Mouse (Mus musculus): ENCODE results near the gene Cdh22. TPM values are rescaled to one million over a fixed set of nuclear protein-coding genes. Genes with fewer than 3 reads are reported as not detected.

Gene Cdh22
- polyA plus RNA-seq, 1 experiment from 2014 or later, result 6.4 TPM

GRCm38 (mm10) chr2:165158317-165158716, 76.3 kb downstream of the Cdh22 start:
- H3K9ac ChIP-seq (ENCODE audit: low read length), result no peak overlapping the region
- H3K27me3 ChIP-seq (ENCODE audit: control insufficient read depth, insufficient read depth, low read length), result no peaks in the 10 kb centered on the region
- H3K36me3 ChIP-seq (ENCODE audit: control insufficient read depth, insufficient read depth, low read length), result no peaks in the 10 kb centered on the region
- no peak overlapping the region for H3K4me3 ChIP-seq (ENCODE audit: low read depth, low read length)
- WGBS, result 65% methylated on average over 4 of the region's 4 CpGs
- peaks cover 5% of the 10 kb centered on the region; the same call in 1 of the 2 replicates for H3K4me1 ChIP-seq (ENCODE audit: control insufficient read depth, insufficient read depth, low read length)
- no peak for DNase-seq (ENCODE audit: low spot score, missing footprints)
- H3K9me3 ChIP-seq (ENCODE audit: control insufficient read depth, low read length), result no peaks in the 10 kb centered on the region
- H3K4me2 ChIP-seq, result no peak overlapping the region
- ATAC-seq (ENCODE audit: low FRiP score), result no peak
- no peak overlapping the region for H3K27ac ChIP-seq (ENCODE audit: low read depth, low read length)

GRCm38 (mm10) chr2:165157900-165158299, 76.8 kb downstream of the Cdh22 start:
- H3K27me3 ChIP-seq (ENCODE audit: control insufficient read depth, insufficient read depth, low read length), result no peaks in the 10 kb centered on the region
- WGBS, result 65% methylated on average over 11 of the region's 11 CpGs
- H3K4me3 ChIP-seq (ENCODE audit: low read depth, low read length), result no peak overlapping the region
- peaks cover 5% of the 10 kb centered on the region; the same call in 1 of the 2 replicates for H3K4me1 ChIP-seq (ENCODE audit: control insufficient read depth, insufficient read depth, low read length)
- no peaks in the 10 kb centered on the region for H3K9me3 ChIP-seq (ENCODE audit: control insufficient read depth, low read length)
- no peak overlapping the region for H3K4me2 ChIP-seq
- DNase-seq (ENCODE audit: low spot score, missing footprints), result no peak
- H3K27ac ChIP-seq (ENCODE audit: low read depth, low read length), result no peak overlapping the region
- ATAC-seq (ENCODE audit: low FRiP score), result no peak
- H3K9ac ChIP-seq (ENCODE audit: low read length), result no peak overlapping the region
- H3K36me3 ChIP-seq (ENCODE audit: control insufficient read depth, insufficient read depth, low read length), result no peaks in the 10 kb centered on the region

- Histone ChIP-seq H3K4me3 (ENCODE audit: low read depth, low read length) (no peak overlapping the region), H3K4me2 (no peak overlapping the region), H3K9me3 (ENCODE audit: control insufficient read depth, low read length) (no peaks in the 10 kb centered on the region), H3K27ac (ENCODE audit: low read depth, low read length) (no peak overlapping the region), H3K4me1 (ENCODE audit: control insufficient read depth, insufficient read depth, low read length) (peaks cover 2% of the 10 kb centered on the region; the same call in 1 of the 2 replicates), H3K9ac (ENCODE audit: low read length) (no peak overlapping the region), H3K27me3 (ENCODE audit: control insufficient read depth, insufficient read depth, low read length) (no peaks in the 10 kb centered on the region), H3K36me3 (ENCODE audit: control insufficient read depth, insufficient read depth, low read length) (no peaks in the 10 kb centered on the region)
- DNase-seq (ENCODE audit: low spot score, missing footprints) (no peak), ATAC-seq (ENCODE audit: low FRiP score) (no peak)
- 59% methylated on average over 12 of the region's 12 CpGs for WGBS
Observed at GRCm38 (mm10) chr2:165153006-165153405, 81.6 kb downstream of the Cdh22 start.

GRCm38 (mm10) chr2:165149741-165150140, 84.9 kb downstream of the Cdh22 start:
- no peak overlapping the region for H3K4me2 ChIP-seq
- no peak for ATAC-seq (ENCODE audit: low FRiP score)
- H3K27me3 ChIP-seq (ENCODE audit: control insufficient read depth, insufficient read depth, low read length), result no peaks in the 10 kb centered on the region
- no peaks in the 10 kb centered on the region for H3K36me3 ChIP-seq (ENCODE audit: control insufficient read depth, insufficient read depth, low read length)
- H3K9ac ChIP-seq (ENCODE audit: low read length), result no peak overlapping the region
- DNase-seq (ENCODE audit: low spot score, missing footprints), result no peak
- WGBS, result 81% methylated on average over 3 of the region's 3 CpGs
- H3K27ac ChIP-seq (ENCODE audit: low read depth, low read length), result no peak overlapping the region
- no peak overlapping the region for H3K4me3 ChIP-seq (ENCODE audit: low read depth, low read length)
- H3K4me1 ChIP-seq (ENCODE audit: control insufficient read depth, insufficient read depth, low read length), result no peaks in the 10 kb centered on the region
- no peaks in the 10 kb centered on the region for H3K9me3 ChIP-seq (ENCODE audit: control insufficient read depth, low read length)

- no peaks in the 10 kb centered on the region for H3K9me3 ChIP-seq (ENCODE audit: control insufficient read depth, low read length)
- H3K27me3 ChIP-seq (ENCODE audit: control insufficient read depth, insufficient read depth, low read length), result peaks cover 5% of the 10 kb centered on the region
Observed at GRCm38 (mm10) chr2:165145821-165146220, 88.8 kb downstream of the Cdh22 start.

GRCm38 (mm10) chr2:165143487-165143886, 91.2 kb downstream of the Cdh22 start:
- H3K27ac ChIP-seq (ENCODE audit: low read depth, low read length), result no peak overlapping the region
- peaks cover 24% of the 10 kb centered on the region for H3K4me1 ChIP-seq (ENCODE audit: control insufficient read depth, insufficient read depth, low read length)
- peaks cover 7% of the 10 kb centered on the region for H3K27me3 ChIP-seq (ENCODE audit: control insufficient read depth, insufficient read depth, low read length)
- ATAC-seq (ENCODE audit: low FRiP score) (no peak), DNase-seq (ENCODE audit: low spot score, missing footprints) (no peak)
- H3K9me3 ChIP-seq (ENCODE audit: control insufficient read depth, low read length), result no peaks in the 10 kb centered on the region
- H3K4me2 ChIP-seq, result no peak overlapping the region
- no peak overlapping the region; the same call in 1 of the 2 replicates for H3K9ac ChIP-seq (ENCODE audit: low read length)
- WGBS, result 83% methylated on average over 14 of the region's 14 CpGs
- no peaks in the 10 kb centered on the region for H3K36me3 ChIP-seq (ENCODE audit: control insufficient read depth, insufficient read depth, low read length)
- H3K4me3 ChIP-seq (ENCODE audit: low read depth, low read length), result no peak overlapping the region

More at GRCm38 (mm10) chr2:165145821-165146220, 88.8 kb downstream of the Cdh22 start:
- no peak overlapping the region for H3K4me3 ChIP-seq (ENCODE audit: low read depth, low read length)
- WGBS, result 69% methylated on average over 13 of the region's 13 CpGs
- ATAC-seq (ENCODE audit: low FRiP score), result no peak; the same call in 1 of the 2 replicates
- H3K9ac ChIP-seq (ENCODE audit: low read length), result no peak overlapping the region
- H3K27ac ChIP-seq (ENCODE audit: low read depth, low read length), result no peak overlapping the region
- no peak overlapping the region for H3K4me2 ChIP-seq
- no peaks in the 10 kb centered on the region for H3K36me3 ChIP-seq (ENCODE audit: control insufficient read depth, insufficient read depth, low read length)
- DNase-seq (ENCODE audit: low spot score, missing footprints), result no peak
- H3K4me1 ChIP-seq (ENCODE audit: control insufficient read depth, insufficient read depth, low read length), result peaks cover 10% of the 10 kb centered on the region

GRCm38 (mm10) chr2:165136049-165136448, 98.6 kb downstream of the Cdh22 start:
- Histone ChIP-seq H3K27me3 (ENCODE audit: control insufficient read depth, insufficient read depth, low read length) (peaks cover 4% of the 10 kb centered on the region; the same call in 1 of the 2 replicates), H3K4me3 (ENCODE audit: low read depth, low read length) (no peak overlapping the region), H3K9me3 (ENCODE audit: control insufficient read depth, low read length) (no peaks in the 10 kb centered on the region), H3K4me2 (peak overlapping the region; percentile 17; the same call in 1 of the 2 replicates), H3K4me1 (ENCODE audit: control insufficient read depth, insufficient read depth, low read length) (peaks cover 75% of the 10 kb centered on the region), H3K36me3 (ENCODE audit: control insufficient read depth, insufficient read depth, low read length) (no peaks in the 10 kb centered on the region), H3K9ac (ENCODE audit: low read length) (peak overlapping the region; percentile 52), H3K27ac (ENCODE audit: low read depth, low read length) (peak overlapping the region; percentile 92)
- 1% methylated on average over 16 of the region's 16 CpGs for WGBS
- DNase-seq (ENCODE audit: low spot score, missing footprints) (peak; percentile 98), ATAC-seq (ENCODE audit: low FRiP score) (peak; percentile 81)

- Histone ChIP-seq H3K36me3 (ENCODE audit: control insufficient read depth, insufficient read depth, low read length) (no peaks in the 10 kb centered on the region), H3K4me3 (ENCODE audit: low read depth, low read length) (no peak overlapping the region), H3K9ac (ENCODE audit: low read length) (peak overlapping the region; percentile 50), H3K27ac (ENCODE audit: low read depth, low read length) (peak overlapping the region; percentile 82), H3K4me2 (peak overlapping the region; percentile 29; the same call in 1 of the 2 replicates), H3K9me3 (ENCODE audit: control insufficient read depth, low read length) (no peaks in the 10 kb centered on the region), H3K27me3 (ENCODE audit: control insufficient read depth, insufficient read depth, low read length) (no peaks in the 10 kb centered on the region; the same call in 1 of the 2 replicates), H3K4me1 (ENCODE audit: control insufficient read depth, insufficient read depth, low read length) (peaks cover 67% of the 10 kb centered on the region)
- peak; percentile 51 for ATAC-seq (ENCODE audit: low FRiP score)
- WGBS, result 0% methylated on average over 15 of the region's 15 CpGs
- DNase-seq (ENCODE audit: low spot score, missing footprints), result peak; percentile 96
Observed at GRCm38 (mm10) chr2:165133566-165133965, 101.1 kb downstream of the Cdh22 start.

- Histone ChIP-seq H3K9me3 (ENCODE audit: control insufficient read depth, low read length) (no peaks in the 10 kb centered on the region), H3K27ac (ENCODE audit: low read depth, low read length) (peak overlapping the region; percentile 62; the same call in 1 of the 2 replicates), H3K4me2 (0 out of 2 replicates have a peak overlapping the region, but pooled peaks have one; percentile 8), H3K36me3 (ENCODE audit: control insufficient read depth, insufficient read depth, low read length) (no peaks in the 10 kb centered on the region), H3K4me1 (ENCODE audit: control insufficient read depth, insufficient read depth, low read length) (peaks cover 61% of the 10 kb centered on the region), H3K9ac (ENCODE audit: low read length) (peak overlapping the region; percentile 14; the same call in 1 of the 2 replicates), H3K4me3 (ENCODE audit: low read depth, low read length) (no peak overlapping the region), H3K27me3 (ENCODE audit: control insufficient read depth, insufficient read depth, low read length) (peaks cover 2% of the 10 kb centered on the region; the same call in 1 of the 2 replicates)
- ATAC-seq (ENCODE audit: low FRiP score) (peak; percentile 38), DNase-seq (ENCODE audit: low spot score, missing footprints) (peak; percentile 91)
- WGBS, result 8% methylated on average over 12 of the region's 12 CpGs
Observed at GRCm38 (mm10) chr2:165131428-165131827, 103.2 kb downstream of the Cdh22 start.

All from midbrain, embryonic 11.5 days (tissue).